11 mouse cellular contexts compared by ENCODE assay signal in the genomic region with DNA sequence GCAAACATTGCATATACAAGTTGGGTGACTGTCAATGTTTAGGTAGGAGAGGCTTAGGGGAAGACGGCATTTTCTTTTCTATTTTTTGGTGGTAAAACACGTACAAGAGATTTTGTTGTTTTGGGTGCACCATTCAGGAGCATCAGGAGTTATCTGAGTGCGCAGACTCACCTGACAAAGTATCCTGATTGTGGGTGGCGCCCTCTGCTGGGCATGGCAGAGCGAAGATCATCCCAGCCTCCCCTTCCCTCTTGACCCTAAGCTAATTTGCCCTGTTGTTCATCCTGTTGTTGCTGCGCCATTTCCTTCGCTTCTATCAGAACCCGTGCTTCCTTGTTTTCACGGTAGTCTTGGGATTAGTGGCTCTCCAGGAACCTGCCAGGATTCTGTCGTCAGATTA.
DNase-seq lines count a peak whose midpoint lies in the region; ATAC-seq and TF ChIP-seq lines count a peak whose summit lies in the region.
"Had no signal": no experiment of that assay in that cellular context is flagged by ENCODE, and none has a peak within 500 bp of the region (broad histone marks: within the 10 kb centered on the region; RNA-seq: fewer than 3 reads in every experiment).

No protein-coding gene starts in this region.

- no peak for ATAC-seq in G1E (ENCODE audit: extremely low read depth, insufficient number of reproducible peaks, low FRiP score, poor library complexity, severe bottlenecking)
- ATAC-seq in granulocyte monocyte progenitor cell, adult 5-6 weeks (replicated peaks; ENCODE audit: poor library complexity, severe bottlenecking), result no peak

- H3K4me3 ChIP-seq in layer of hippocampus, adult 2 months, result no peak overlapping the region
- no peak overlapping the region for H3K4me3 ChIP-seq in G1E (ENCODE audit: low read depth, low read length)
- H3K4me3 ChIP-seq: embryonic facial prominence, embryonic 13.5 days; hindbrain, embryonic 15.5 days had no signal

- no peaks in the 10 kb centered on the region for H3K4me1 ChIP-seq in G1E (ENCODE audit: insufficient read depth, low read depth, low read length)
- H3K4me1 ChIP-seq: embryonic facial prominence, embryonic 13.5 days; hindbrain, embryonic 15.5 days had no signal

- H3K27me3 ChIP-seq in G1E (ENCODE audit: insufficient read depth, low read length), result no peaks in the 10 kb centered on the region
- H3K27me3 ChIP-seq: embryonic facial prominence, embryonic 13.5 days; hindbrain, embryonic 15.5 days had no signal

- no peaks in the 10 kb centered on the region for H3K36me3 ChIP-seq in G1E (replicated peaks)
- H3K36me3 ChIP-seq: embryonic facial prominence, embryonic 13.5 days; hindbrain, embryonic 15.5 days had no signal

- peak; percentile 59 for TF ChIP-seq CTCF in layer of hippocampus, adult 2 months (conservative IDR thresholded peaks at IDR 0.05)
- TF ChIP-seq CTCF in G1E (IDR thresholded peaks at IDR 0.05; ENCODE audit: low read depth, low read length), result 0 out of 2 replicates have a peak, but pooled peaks have one; percentile 18

- peak; percentile 27 for DNase-seq in adrenal gland, postnatal 25 days
- DNase-seq in adrenal gland, adult 2 months, result no peak
- no peak for DNase-seq in layer of hippocampus, adult 2 months (ENCODE audit: low spot score in 2 of 2)
- no peak for DNase-seq in layer of hippocampus, postnatal 14 days (ENCODE audit: low spot score in 2 of 2)
- no peak for DNase-seq in G1E (ENCODE audit: low spot score)
- peak; percentile 29 for DNase-seq in naive thymus-derived CD4-positive, alpha-beta T cell, adult 2 months (ENCODE audit: low read depth)
- no peak for DNase-seq in urinary bladder, postnatal 25 days (ENCODE audit: low spot score)
- DNase-seq: lung, postnatal 14 days had no signal

- H3K9me3 ChIP-seq in G1E (replicated peaks), result peaks cover 3% of the 10 kb centered on the region; the same call in 1 of the 2 replicates
- H3K9me3 ChIP-seq: embryonic facial prominence, embryonic 13.5 days; hindbrain, embryonic 15.5 days had no signal

- no peak overlapping the region for H3K27ac ChIP-seq in layer of hippocampus, adult 2 months
- H3K27ac ChIP-seq: embryonic facial prominence, embryonic 13.5 days; hindbrain, embryonic 15.5 days had no signal

Comparison
In these comparisons a context has a peak if more than half of its experiments do, and no peak if none do; other contexts are left out.
1. DNase-seq: peak in adrenal gland, postnatal 25 days (single experiment) and naive thymus-derived CD4-positive, alpha-beta T cell, adult 2 months (single experiment); none in adrenal gland, adult 2 months (single experiment), layer of hippocampus, adult 2 months (0 of 2), layer of hippocampus, postnatal 14 days (0 of 2), G1E (single experiment) and urinary bladder, postnatal 25 days (single experiment).